In genomic region chr9:44079997-44080780, GRCm38 (mm10) we compare ENCODE assay signal across 14 mouse cellular contexts. TPM values are rescaled to one million over a fixed set of nuclear protein-coding genes. Genes with fewer than 3 reads are reported as not detected.
DNase-seq lines count a peak whose midpoint lies in the region; ATAC-seq and TF ChIP-seq lines count a peak whose summit lies in the region.
"Had no signal": no experiment of that assay in that cellular context is flagged by ENCODE, and none has a peak within 500 bp of the region (broad histone marks: within the 10 kb centered on the region; RNA-seq: fewer than 3 reads in every experiment).

No protein-coding gene starts in this region.

- intact Hi-C loops in heart, postnatal 25 days (cut with DNase I): no loop called here

- ATAC-seq in heart, postnatal 0 days (ENCODE audit: insufficient read depth, low read depth): no peak
- no peak for ATAC-seq in intestine, embryonic 16.5 days
- no peak for ATAC-seq in hindbrain, embryonic 12.5 days (ENCODE audit: low FRiP score)

- no peak overlapping the region for H3K4me3 ChIP-seq in heart, postnatal 0 days (ENCODE audit: low read depth, low read length)
- no peak overlapping the region for H3K4me3 ChIP-seq in intestine, embryonic 16.5 days (ENCODE audit: low read length)
- H3K4me3 ChIP-seq in hindbrain, embryonic 12.5 days: no peak overlapping the region
- H3K4me3 ChIP-seq: hindbrain, embryonic 13.5 days had no signal

- H3K4me2 ChIP-seq in heart, postnatal 0 days (ENCODE audit: low read depth, low read length): no peak overlapping the region
- H3K4me2 ChIP-seq in intestine, embryonic 16.5 days (ENCODE audit: low read depth, low read length): no peak overlapping the region
- no peak overlapping the region for H3K4me2 ChIP-seq in hindbrain, embryonic 12.5 days (replicated peaks)
- H3K4me2 ChIP-seq: hindbrain, embryonic 13.5 days had no signal

- H3K9me3 ChIP-seq in heart, postnatal 0 days (replicated peaks; ENCODE audit: control insufficient read depth, low read length): no peaks in the 10 kb centered on the region
- H3K9me3 ChIP-seq in intestine, embryonic 16.5 days (ENCODE audit: control insufficient read depth, low read length): no peaks in the 10 kb centered on the region
- H3K9me3 ChIP-seq in hindbrain, embryonic 12.5 days (replicated peaks): no peaks in the 10 kb centered on the region
- H3K9me3 ChIP-seq: hindbrain, embryonic 13.5 days had no signal

- TF ChIP-seq EP300 in heart, postnatal 0 days (IDR thresholded peaks at IDR 0.05; ENCODE audit: low read depth): no peak

- peak overlapping the region; percentile 84 for H3K27ac ChIP-seq in heart, postnatal 0 days (ENCODE audit: low read depth)
- H3K27ac ChIP-seq in intestine, embryonic 16.5 days (ENCODE audit: low read length): no peak overlapping the region
- no peak overlapping the region for H3K27ac ChIP-seq in hindbrain, embryonic 12.5 days
- H3K27ac ChIP-seq: hindbrain, embryonic 13.5 days; macrophage had no signal

- peak overlapping the region; percentile 30; the same call in 1 of the 2 replicates for H3K9ac ChIP-seq in heart, postnatal 0 days (replicated peaks; ENCODE audit: low read depth, low read length)
- H3K9ac ChIP-seq in intestine, embryonic 16.5 days (ENCODE audit: low read depth, low read length): no peak overlapping the region
- H3K9ac ChIP-seq in hindbrain, embryonic 12.5 days: no peak overlapping the region
- H3K9ac ChIP-seq: hindbrain, embryonic 13.5 days had no signal

- H3K4me1 ChIP-seq in heart, postnatal 0 days (ENCODE audit: control insufficient read depth, insufficient read depth): peaks cover 67% of the 10 kb centered on the region
- peaks cover 37% of the 10 kb centered on the region for H3K4me1 ChIP-seq in intestine, embryonic 16.5 days (ENCODE audit: control insufficient read depth, insufficient read depth, low read length)
- peaks cover 30% of the 10 kb centered on the region for H3K4me1 ChIP-seq in hindbrain, embryonic 12.5 days

- no peak for TF ChIP-seq CTCF in heart, postnatal 0 days (IDR thresholded peaks at IDR 0.05; ENCODE audit: low read depth)

- H3K27me3 ChIP-seq in heart, postnatal 0 days (ENCODE audit: control insufficient read depth, insufficient read depth, low read length): no peaks in the 10 kb centered on the region
- H3K27me3 ChIP-seq in intestine, embryonic 16.5 days (replicated peaks; ENCODE audit: control insufficient read depth, insufficient read depth, low read length): no peaks in the 10 kb centered on the region
- peaks cover 37% of the 10 kb centered on the region for H3K27me3 ChIP-seq in hindbrain, embryonic 12.5 days

- 0 out of 2 replicates have a peak, but pooled peaks cover 8% of the 10 kb centered on the region for H3K36me3 ChIP-seq in heart, postnatal 0 days (replicated peaks; ENCODE audit: control insufficient read depth, insufficient read depth, low read length)
- H3K36me3 ChIP-seq in intestine, embryonic 16.5 days (ENCODE audit: control insufficient read depth, insufficient read depth, low read length): no peaks in the 10 kb centered on the region
- no peaks in the 10 kb centered on the region for H3K36me3 ChIP-seq in hindbrain, embryonic 12.5 days
- H3K36me3 ChIP-seq: hindbrain, embryonic 13.5 days had no signal

- 61% methylated on average over 10 of the region's 10 CpGs for WGBS in heart, postnatal 0 days
- WGBS in intestine, embryonic 16.5 days: 72% methylated on average over 10 of the region's 10 CpGs
- WGBS in hindbrain, embryonic 12.5 days: 72% methylated on average over 10 of the region's 10 CpGs

- DNase-seq in cerebellum, adult 11-12 months: peak; percentile 63
- DNase-seq in cerebellum, postnatal 14 days: no peak
- no peak for DNase-seq in heart, postnatal 0 days (ENCODE audit: low spot score)
- DNase-seq in heart, postnatal 25 days (ENCODE audit: low spot score): no peak
- DNase-seq in cerebellum, adult 9-11 months: peak; percentile 62
- DNase-seq in kidney, postnatal 10 days: peak; percentile 76
- DNase-seq: liver had no signal

RNA-seq across cellular contexts. Expression of gene Usp2, which starts 13.4 kb away (rescaled TPM):
- total RNA-seq in heart, postnatal 0 days (2014; rRNA removed; ENCODE audit: low replicate concordance): 44.9 and 48.6 TPM in 2 replicates
- 114 and 121 TPM in 2 replicates for polyA plus RNA-seq in heart, postnatal 0 days (2015; fragmentation: Nextera tagmentation; extraction: Ambion mirVana)
- total RNA-seq in heart, postnatal 25 days (2021): 100 to 1,000 TPM in 1 of 2 experiments, 10 to 100 TPM in 1; 77.7 to 191 TPM
- 13.2 and 15.6 TPM in 2 replicates for polyA plus RNA-seq in intestine, embryonic 16.5 days (2015; fragmentation: Nextera tagmentation; extraction: Ambion mirVana)
- polyA plus RNA-seq in hindbrain, embryonic 12.5 days (2016; fragmentation: Nextera tagmentation; extraction: Ambion mirVana): 11.5 and 14.2 TPM in 2 replicates

RNA-seq across cellular contexts. Expression of gene Mfrp, which starts 21.3 kb away (rescaled TPM):
- total RNA-seq in heart, postnatal 0 days (2014; rRNA removed; ENCODE audit: low replicate concordance): not detected in 2 replicates
- polyA plus RNA-seq in heart, postnatal 0 days (2015; fragmentation: Nextera tagmentation; extraction: Ambion mirVana): not detected in 2 replicates
- not detected for total RNA-seq in heart, postnatal 25 days (2021)
- polyA plus RNA-seq in intestine, embryonic 16.5 days (2015; fragmentation: Nextera tagmentation; extraction: Ambion mirVana): 0.18 and 0.24 TPM in 2 replicates
- polyA plus RNA-seq in hindbrain, embryonic 12.5 days (2016; fragmentation: Nextera tagmentation; extraction: Ambion mirVana): 0.14 and 0.30 TPM in 2 replicates
- total RNA-seq: adrenal gland, adult 18-20 months had no signal
- polyA plus RNA-seq: macrophage; thymus, postnatal 0 days had no signal

RNA-seq across cellular contexts. Expression of gene C1qtnf5, which starts 26.9 kb away (rescaled TPM):
- total RNA-seq in heart, postnatal 0 days (2014; rRNA removed; ENCODE audit: low replicate concordance): 9.0 TPM in 2 replicates
- polyA plus RNA-seq in heart, postnatal 0 days (2015; fragmentation: Nextera tagmentation; extraction: Ambion mirVana): 4.1 and 4.5 TPM in 2 replicates
- total RNA-seq in heart, postnatal 25 days (2021): 10 to 100 TPM in 1 of 2 experiments, 1 to 10 TPM in 1; 9.7 to 10.9 TPM
- polyA plus RNA-seq in intestine, embryonic 16.5 days (2015; fragmentation: Nextera tagmentation; extraction: Ambion mirVana): 2.7 and 3.0 TPM in 2 replicates
- polyA plus RNA-seq in hindbrain, embryonic 12.5 days (2016; fragmentation: Nextera tagmentation; extraction: Ambion mirVana): 1.4 and 1.8 TPM in 2 replicates
- polyA plus RNA-seq: macrophage had no signal

RNA-seq across cellular contexts. Expression of gene Gm49380, which starts 33.1 kb away (rescaled TPM):
- not detected in 2 replicates for total RNA-seq in heart, postnatal 0 days (2014; rRNA removed; ENCODE audit: low replicate concordance)
- polyA plus RNA-seq in heart, postnatal 0 days (2015; fragmentation: Nextera tagmentation; extraction: Ambion mirVana): 0.10 TPM in 1 of 2 replicates, not detected in the other
- total RNA-seq in heart, postnatal 25 days (2021): under 1 TPM in 1 of 2 experiments, not detected in 1; 0.11 TPM
- polyA plus RNA-seq in intestine, embryonic 16.5 days (2015; fragmentation: Nextera tagmentation; extraction: Ambion mirVana): 0.05 and 0.12 TPM in 2 replicates
- 0.26 and 0.30 TPM in 2 replicates for polyA plus RNA-seq in hindbrain, embryonic 12.5 days (2016; fragmentation: Nextera tagmentation; extraction: Ambion mirVana)
- polyA plus RNA-seq: spleen, adult 2 months had no signal

RNA-seq across cellular contexts. Expression of gene Rnf26, which starts 33.1 kb away (rescaled TPM):
- total RNA-seq in heart, postnatal 0 days (2014; rRNA removed; ENCODE audit: low replicate concordance): 13.0 and 16.6 TPM in 2 replicates
- polyA plus RNA-seq in heart, postnatal 0 days (2015; fragmentation: Nextera tagmentation; extraction: Ambion mirVana): 13.7 and 14.1 TPM in 2 replicates
- total RNA-seq in heart, postnatal 25 days (2021): 1 to 10 TPM; 7.7 to 8.1 TPM
- polyA plus RNA-seq in intestine, embryonic 16.5 days (2015; fragmentation: Nextera tagmentation; extraction: Ambion mirVana): 45.4 and 48.1 TPM in 2 replicates
- polyA plus RNA-seq in hindbrain, embryonic 12.5 days (2016; fragmentation: Nextera tagmentation; extraction: Ambion mirVana): 57.1 and 61.4 TPM in 2 replicates

Comparison
In these comparisons a context has a peak if more than half of its experiments do, and no peak if none do; other contexts are left out.
1. DNase-seq: peak in cerebellum, adult 11-12 months (single experiment), cerebellum, adult 9-11 months (single experiment) and kidney, postnatal 10 days (single experiment); none in cerebellum, postnatal 14 days (0 of 2), heart, postnatal 0 days (single experiment) and heart, postnatal 25 days (single experiment).